ENCODE assay signal across 12 mouse cellular contexts in the genomic region with DNA sequence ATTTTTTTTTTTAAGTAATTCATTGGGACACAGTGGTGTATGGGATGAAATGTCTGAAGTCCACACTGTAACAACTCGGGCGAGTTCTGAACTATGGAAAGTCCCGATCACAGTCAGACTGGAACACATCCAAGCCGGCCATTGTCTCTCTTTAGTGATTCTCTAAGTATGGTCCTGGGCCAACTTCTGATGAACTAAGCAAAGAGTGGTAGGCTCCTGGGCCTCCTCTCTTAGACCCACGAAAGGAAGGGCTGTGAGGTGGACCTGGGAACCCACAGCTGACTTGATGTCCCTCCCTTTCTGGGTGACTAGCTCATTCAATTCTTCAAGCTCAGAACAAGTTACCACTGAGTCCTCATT.
A peak's percentile ranks its signal among the peaks of the same experiment; 100 is the strongest.
DNase-seq lines count a peak whose midpoint lies in the region; ATAC-seq lines count a peak whose summit lies in the region.
"Had no signal": no experiment of that assay in that cellular context is flagged by ENCODE, and none has a peak within 500 bp of the region (broad histone marks: within the 10 kb centered on the region; RNA-seq: fewer than 3 reads in every experiment).

No protein-coding gene starts in this region.

- no peak for ATAC-seq in kidney, embryonic 15.5 days (replicated peaks; ENCODE audit: low FRiP score)
- ATAC-seq in lung, embryonic 16.5 days (ENCODE audit: low read depth) = no peak
- ATAC-seq in erythroblast, adult 5-6 weeks (replicated peaks; ENCODE audit: low FRiP score, poor library complexity, severe bottlenecking) = no peak
- ATAC-seq in granulocyte monocyte progenitor cell, adult 5-6 weeks (replicated peaks; ENCODE audit: poor library complexity, severe bottlenecking) = no peak
- ATAC-seq: inflammation-experienced regulatory T-cells, adult 6 months had no signal

- DNase-seq in kidney, adult 18-20 months = peak; percentile 61
- peak; percentile 60 to 63 for DNase-seq in heart, adult 9 months (ENCODE audit: low spot score in 2 of 2)
- DNase-seq in heart, postnatal 4 days = peak; percentile 67
- DNase-seq in ovary, postnatal 10 days (ENCODE audit: low spot score) = no peak
- DNase-seq: cerebellum, postnatal 36 days; liver, embryonic 13.5 days had no signal

- no peaks in the 10 kb centered on the region for H3K9me3 ChIP-seq in kidney, embryonic 15.5 days (replicated peaks)
- H3K9me3 ChIP-seq in lung, embryonic 16.5 days (ENCODE audit: control insufficient read depth, low read length) = no peaks in the 10 kb centered on the region
- H3K9me3 ChIP-seq: liver, embryonic 13.5 days; midbrain, embryonic 10.5 days had no signal

- H3K9ac ChIP-seq in kidney, embryonic 15.5 days = no peak overlapping the region
- no peak overlapping the region for H3K9ac ChIP-seq in lung, embryonic 16.5 days (ENCODE audit: low read length)
- H3K9ac ChIP-seq: liver, embryonic 13.5 days had no signal

- H3K27ac ChIP-seq in kidney, embryonic 15.5 days = no peak overlapping the region
- H3K27ac ChIP-seq in lung, embryonic 16.5 days (ENCODE audit: low read length) = peak overlapping the region; percentile 68
- H3K27ac ChIP-seq: liver, embryonic 13.5 days had no signal

- no peak overlapping the region for H3K4me3 ChIP-seq in kidney, embryonic 15.5 days (replicated peaks)
- H3K4me3 ChIP-seq in lung, embryonic 16.5 days (ENCODE audit: low read length) = no peak overlapping the region
- H3K4me3 ChIP-seq: liver, embryonic 13.5 days; midbrain, embryonic 10.5 days had no signal

- H3K4me2 ChIP-seq in kidney, embryonic 15.5 days = no peak overlapping the region
- no peak overlapping the region for H3K4me2 ChIP-seq in lung, embryonic 16.5 days (ENCODE audit: low read depth, low read length)
- H3K4me2 ChIP-seq: liver, embryonic 13.5 days had no signal

- peaks cover 24% of the 10 kb centered on the region for H3K36me3 ChIP-seq in kidney, embryonic 15.5 days
- H3K36me3 ChIP-seq in lung, embryonic 16.5 days (ENCODE audit: control insufficient read depth, insufficient read depth, low read length) = peaks cover 31% of the 10 kb centered on the region
- H3K36me3 ChIP-seq: liver, embryonic 13.5 days had no signal

- 84% methylated on average over 5 of the region's 5 CpGs for WGBS in kidney, embryonic 15.5 days
- 39% methylated on average over 5 of the region's 5 CpGs for WGBS in lung, embryonic 16.5 days

- H3K4me1 ChIP-seq in kidney, embryonic 15.5 days = peaks cover 45% of the 10 kb centered on the region
- H3K4me1 ChIP-seq in lung, embryonic 16.5 days (replicated peaks; ENCODE audit: control insufficient read depth, insufficient read depth, low read length) = peaks cover 61% of the 10 kb centered on the region
- H3K4me1 ChIP-seq: liver, embryonic 13.5 days had no signal

- H3K27me3 ChIP-seq in kidney, embryonic 15.5 days = no peaks in the 10 kb centered on the region
- no peaks in the 10 kb centered on the region for H3K27me3 ChIP-seq in lung, embryonic 16.5 days (ENCODE audit: control insufficient read depth, insufficient read depth, low read depth, low read length)
- H3K27me3 ChIP-seq: liver, embryonic 13.5 days had no signal
